Mouse (Mus musculus): ENCODE results near the gene Il4. TPM values are rescaled to one million over a fixed set of nuclear protein-coding genes. Genes with fewer than 3 reads are reported as not detected.

Il4 gene
- polyA plus RNA-seq, 1 experiment from 2014 or later = 1.2 TPM

- H3K4me1 ChIP-seq (replicated peaks; ENCODE audit: control insufficient read depth, insufficient read depth, low read length) = no peaks in the 10 kb centered on the region
- no peak overlapping the region for H3K4me2 ChIP-seq (ENCODE audit: low read length)
- no peak overlapping the region for H3K4me3 ChIP-seq (ENCODE audit: low read depth, low read length)
- H3K9me3 ChIP-seq (ENCODE audit: control insufficient read depth, low read length) = no peaks in the 10 kb centered on the region
- H3K27ac ChIP-seq (ENCODE audit: low read depth) = no peak overlapping the region
- H3K27me3 ChIP-seq (replicated peaks; ENCODE audit: control insufficient read depth, insufficient read depth, low read length) = no peaks in the 10 kb centered on the region
- H3K36me3 ChIP-seq (ENCODE audit: control insufficient read depth, insufficient read depth, low read length) = peaks cover 52% of the 10 kb centered on the region
- 84% methylated on average over 4 of the region's 4 CpGs for WGBS
- no peak for ATAC-seq (replicated peaks; ENCODE audit: low FRiP score, low TSS enrichment, low read depth)
- no peak overlapping the region for H3K9ac ChIP-seq (ENCODE audit: low read length)
- no peak for DNase-seq (ENCODE audit: low spot score)
Observed at GRCm38 (mm10) chr11:53651441-53651840, 33.0 kb upstream of the Il4 start.

- H3K9ac ChIP-seq (ENCODE audit: low read length) = no peak overlapping the region
- H3K4me2 ChIP-seq (ENCODE audit: low read length) = no peak overlapping the region
- 79% methylated on average over 5 of the region's 5 CpGs for WGBS
- H3K27ac ChIP-seq (ENCODE audit: low read depth) = no peak overlapping the region
- H3K27me3 ChIP-seq (replicated peaks; ENCODE audit: control insufficient read depth, insufficient read depth, low read length) = no peaks in the 10 kb centered on the region
- no peaks in the 10 kb centered on the region for H3K4me1 ChIP-seq (replicated peaks; ENCODE audit: control insufficient read depth, insufficient read depth, low read length)
- DNase-seq (ENCODE audit: low spot score) = no peak
- H3K4me3 ChIP-seq (ENCODE audit: low read depth, low read length) = no peak overlapping the region
- no peaks in the 10 kb centered on the region for H3K36me3 ChIP-seq (ENCODE audit: control insufficient read depth, insufficient read depth, low read length)
- no peaks in the 10 kb centered on the region for H3K9me3 ChIP-seq (ENCODE audit: control insufficient read depth, low read length)
- ATAC-seq (replicated peaks; ENCODE audit: low FRiP score, low TSS enrichment, low read depth) = no peak
Observed at GRCm38 (mm10) chr11:53644017-53644416, 25.5 kb upstream of the Il4 start.

GRCm38 (mm10) chr11:53642744-53643279 is 24.3 kb upstream of the Il4 start:
- H3K36me3 ChIP-seq (ENCODE audit: control insufficient read depth, insufficient read depth, low read length) = no peaks in the 10 kb centered on the region
- H3K27me3 ChIP-seq (replicated peaks; ENCODE audit: control insufficient read depth, insufficient read depth, low read length) = peaks cover under 1% of the 10 kb centered on the region
- no peak for ATAC-seq (replicated peaks; ENCODE audit: low FRiP score, low TSS enrichment, low read depth)
- H3K27ac ChIP-seq (ENCODE audit: low read depth) = no peak overlapping the region
- no peak overlapping the region for H3K4me2 ChIP-seq (ENCODE audit: low read length)
- H3K9me3 ChIP-seq (ENCODE audit: control insufficient read depth, low read length) = no peaks in the 10 kb centered on the region
- WGBS = 72% methylated on average over 12 of the region's 12 CpGs
- H3K4me3 ChIP-seq (ENCODE audit: low read depth, low read length) = no peak overlapping the region
- no peaks in the 10 kb centered on the region for H3K4me1 ChIP-seq (replicated peaks; ENCODE audit: control insufficient read depth, insufficient read depth, low read length)
- H3K9ac ChIP-seq (ENCODE audit: low read length) = no peak overlapping the region
- DNase-seq (ENCODE audit: low spot score) = no peak

- Histone ChIP-seq H3K4me1 (replicated peaks; ENCODE audit: control insufficient read depth, insufficient read depth, low read length) (0 out of 2 replicates have a peak, but pooled peaks cover 7% of the 10 kb centered on the region), H3K36me3 (ENCODE audit: control insufficient read depth, insufficient read depth, low read length) (no peaks in the 10 kb centered on the region), H3K9ac (ENCODE audit: low read length) (no peak overlapping the region), H3K9me3 (ENCODE audit: control insufficient read depth, low read length) (no peaks in the 10 kb centered on the region), H3K27ac (ENCODE audit: low read depth) (no peak overlapping the region), H3K4me2 (ENCODE audit: low read length) (no peak overlapping the region), H3K27me3 (replicated peaks; ENCODE audit: control insufficient read depth, insufficient read depth, low read length) (peaks cover 22% of the 10 kb centered on the region), H3K4me3 (ENCODE audit: low read depth, low read length) (no peak overlapping the region)
- no peak for ATAC-seq (replicated peaks; ENCODE audit: low FRiP score, low TSS enrichment, low read depth)
- no peak for DNase-seq (ENCODE audit: low spot score)
- 74% methylated on average over 10 of the region's 10 CpGs for WGBS
Observed at GRCm38 (mm10) chr11:53637803-53638260, 19.4 kb upstream of the Il4 start.

GRCm38 (mm10) chr11:53637046-53637802 is 18.8 kb upstream of the Il4 start:
- H3K4me3 ChIP-seq (ENCODE audit: low read depth, low read length) = no peak overlapping the region

GRCm38 (mm10) chr11:53636183-53636646 is 17.7 kb upstream of the Il4 start:
- 0 out of 2 replicates have a peak, but pooled peaks cover 7% of the 10 kb centered on the region for H3K4me1 ChIP-seq (replicated peaks; ENCODE audit: control insufficient read depth, insufficient read depth, low read length)
- H3K9ac ChIP-seq (ENCODE audit: low read length) = no peak overlapping the region
- 2% methylated on average over 40 of the region's 40 CpGs for WGBS
- no peak for DNase-seq (ENCODE audit: low spot score)
- no peak; the same call in 1 of the 2 replicates for ATAC-seq (replicated peaks; ENCODE audit: low FRiP score, low TSS enrichment, low read depth)
- peaks cover 22% of the 10 kb centered on the region for H3K27me3 ChIP-seq (replicated peaks; ENCODE audit: control insufficient read depth, insufficient read depth, low read length)
- peak overlapping the region; percentile 34 for H3K4me3 ChIP-seq (ENCODE audit: low read depth, low read length)
- H3K9me3 ChIP-seq (ENCODE audit: control insufficient read depth, low read length) = no peaks in the 10 kb centered on the region
- H3K4me2 ChIP-seq (ENCODE audit: low read length) = peak overlapping the region; percentile 65
- no peaks in the 10 kb centered on the region for H3K36me3 ChIP-seq (ENCODE audit: control insufficient read depth, insufficient read depth, low read length)
- no peak overlapping the region for H3K27ac ChIP-seq (ENCODE audit: low read depth)

More at GRCm38 (mm10) chr11:53637046-53637802, 18.8 kb upstream of the Il4 start:
- 0 out of 2 replicates have a peak, but pooled peaks cover 7% of the 10 kb centered on the region for H3K4me1 ChIP-seq (replicated peaks; ENCODE audit: control insufficient read depth, insufficient read depth, low read length)
- ATAC-seq (replicated peaks; ENCODE audit: low FRiP score, low TSS enrichment, low read depth) = no peak
- H3K9me3 ChIP-seq (ENCODE audit: control insufficient read depth, low read length) = no peaks in the 10 kb centered on the region
- peaks cover 22% of the 10 kb centered on the region for H3K27me3 ChIP-seq (replicated peaks; ENCODE audit: control insufficient read depth, insufficient read depth, low read length)
- H3K36me3 ChIP-seq (ENCODE audit: control insufficient read depth, insufficient read depth, low read length) = no peaks in the 10 kb centered on the region
- no peak overlapping the region for H3K4me2 ChIP-seq (ENCODE audit: low read length)
- no peak overlapping the region for H3K27ac ChIP-seq (ENCODE audit: low read depth)
- DNase-seq (ENCODE audit: low spot score) = no peak
- WGBS = 19% methylated on average over 21 of the region's 21 CpGs
- H3K9ac ChIP-seq (ENCODE audit: low read length) = no peak overlapping the region

- Histone ChIP-seq H3K4me2 (ENCODE audit: low read length) (peak overlapping the region; percentile 65), H3K9me3 (ENCODE audit: control insufficient read depth, low read length) (no peaks in the 10 kb centered on the region), H3K4me1 (replicated peaks; ENCODE audit: control insufficient read depth, insufficient read depth, low read length) (0 out of 2 replicates have a peak, but pooled peaks cover 7% of the 10 kb centered on the region), H3K36me3 (ENCODE audit: control insufficient read depth, insufficient read depth, low read length) (no peaks in the 10 kb centered on the region), H3K27ac (ENCODE audit: low read depth) (no peak overlapping the region), H3K27me3 (replicated peaks; ENCODE audit: control insufficient read depth, insufficient read depth, low read length) (peaks cover 22% of the 10 kb centered on the region), H3K4me3 (ENCODE audit: low read depth, low read length) (peak overlapping the region; percentile 34), H3K9ac (ENCODE audit: low read length) (no peak overlapping the region)
- ATAC-seq (replicated peaks; ENCODE audit: low FRiP score, low TSS enrichment, low read depth) (no peak), DNase-seq (ENCODE audit: low spot score) (no peak)
- WGBS = 43% methylated on average over 9 of the region's 9 CpGs
Observed at GRCm38 (mm10) chr11:53635590-53636182, 17.2 kb upstream of the Il4 start.

GRCm38 (mm10) chr11:53634556-53634955 is 16.1 kb upstream of the Il4 start, which contains the start of gene Il13:
Il13 (minus strand) TSS chr11:53634702.
- H3K4me3 ChIP-seq (ENCODE audit: low read depth, low read length) = no peak within 1 kb of the TSS
- 0 out of 2 replicates have a peak, but pooled peaks cover 7% of the 10 kb centered on the region for H3K4me1 ChIP-seq (replicated peaks; ENCODE audit: control insufficient read depth, insufficient read depth, low read length)
- H3K4me2 ChIP-seq (ENCODE audit: low read length) = no peak within 1 kb of the TSS
- DNase-seq (ENCODE audit: low spot score) (no peak), ATAC-seq (replicated peaks; ENCODE audit: low FRiP score, low TSS enrichment, low read depth) (no peak)
- H3K9me3 ChIP-seq (ENCODE audit: control insufficient read depth, low read length) = no peaks in the 10 kb centered on the region
- H3K27me3 ChIP-seq (replicated peaks; ENCODE audit: control insufficient read depth, insufficient read depth, low read length) = peaks cover 22% of the 10 kb centered on the region
- no peaks in the 10 kb centered on the region for H3K36me3 ChIP-seq (ENCODE audit: control insufficient read depth, insufficient read depth, low read length)
- H3K9ac ChIP-seq (ENCODE audit: low read length) = no peak within 1 kb of the TSS
- H3K27ac ChIP-seq (ENCODE audit: low read depth) = no peak within 1 kb of the TSS
- 92% methylated on average over 8 of the region's 8 CpGs for WGBS
